Mouse (Mus musculus): ENCODE data around the gene Cd5. TPM values are rescaled to one million over a fixed set of nuclear protein-coding genes. Genes with fewer than 3 reads are reported as not detected.

The Cd5 gene
- total RNA-seq, 2 experiments from 2014 or later = 0.20 TPM; not detected in 1

DNA sequence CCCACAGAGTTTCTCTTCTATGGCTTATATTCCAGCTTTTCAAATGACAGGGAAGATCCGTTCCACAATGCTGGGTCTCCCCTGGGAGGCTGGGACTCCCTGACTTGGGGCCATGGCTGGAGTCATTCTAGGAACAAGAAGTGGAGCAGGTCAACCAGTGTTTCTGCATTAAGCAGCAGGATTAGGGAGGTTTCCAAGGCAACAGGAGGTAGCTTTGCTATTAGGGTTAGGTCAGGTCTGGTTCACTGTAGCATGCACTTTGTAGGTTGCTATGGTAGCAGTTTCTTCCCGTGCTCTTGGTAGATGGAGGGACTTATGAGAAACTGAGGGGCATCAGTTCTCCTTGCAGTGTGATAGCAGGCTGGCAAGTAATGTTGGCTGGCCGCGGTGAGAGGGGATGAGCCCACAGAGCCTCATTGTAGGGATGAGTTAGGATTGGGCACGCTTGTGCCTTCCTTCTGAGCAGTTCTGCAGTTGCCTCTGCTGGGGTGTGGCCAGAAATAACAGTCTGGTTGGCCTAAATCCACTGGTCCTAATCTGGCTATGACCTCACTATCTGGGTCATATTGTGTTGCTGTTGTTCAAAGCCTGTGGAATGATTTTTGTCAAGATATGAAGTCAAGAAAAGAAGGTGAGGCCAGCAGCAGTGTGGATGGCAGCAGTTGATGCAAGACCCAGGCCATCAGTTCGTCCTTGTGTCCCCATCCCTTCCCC is 37.6 kb downstream of the Cd5 start:
- peak in 1 of 2 experiments; percentile 41 for DNase-seq

DNA sequence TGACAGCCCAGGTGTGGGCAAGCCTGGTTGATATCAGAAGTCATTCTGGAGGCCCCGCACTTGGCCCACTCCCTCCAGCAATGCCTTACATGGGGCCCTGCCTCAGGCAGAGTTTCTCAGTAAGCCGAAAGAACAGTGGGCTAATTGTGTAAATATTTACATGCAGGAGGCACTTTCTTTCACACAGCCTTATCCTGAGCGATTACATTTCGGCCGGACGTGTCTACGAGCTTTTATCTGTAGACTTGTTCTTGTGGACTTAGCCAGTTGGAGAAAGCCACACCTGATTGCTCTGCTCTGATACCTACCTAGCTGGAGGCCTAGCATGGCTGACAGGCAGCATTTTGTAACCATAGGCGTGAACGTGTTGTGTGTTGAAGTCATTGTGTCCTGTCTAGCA is 39.0 kb downstream of the Cd5 start:
- DNase-seq = no peak

- no peak for DNase-seq
Observed at GRCm38 (mm10) chr19:10698131-10698991, 40.4 kb downstream of the Cd5 start.

- no peak for DNase-seq
Observed at GRCm38 (mm10) chr19:10695801-10696200, 43.0 kb downstream of the Cd5 start.

- no peak for DNase-seq
Observed at GRCm38 (mm10) chr19:10693926-10694682, 44.7 kb downstream of the Cd5 start.

GRCm38 (mm10) chr19:10692361-10692760 is 46.4 kb downstream of the Cd5 start:
- peak in 1 of 2 experiments; percentile 24 for DNase-seq

GRCm38 (mm10) chr19:10691660-10692059 is 47.1 kb downstream of the Cd5 start:
- DNase-seq = no peak

GRCm38 (mm10) chr19:10691121-10691520 is 47.7 kb downstream of the Cd5 start:
- no peak for DNase-seq

GRCm38 (mm10) chr19:10690336-10690735 is 48.5 kb downstream of the Cd5 start:
- DNase-seq = peak; percentile 61 to 76

DNA sequence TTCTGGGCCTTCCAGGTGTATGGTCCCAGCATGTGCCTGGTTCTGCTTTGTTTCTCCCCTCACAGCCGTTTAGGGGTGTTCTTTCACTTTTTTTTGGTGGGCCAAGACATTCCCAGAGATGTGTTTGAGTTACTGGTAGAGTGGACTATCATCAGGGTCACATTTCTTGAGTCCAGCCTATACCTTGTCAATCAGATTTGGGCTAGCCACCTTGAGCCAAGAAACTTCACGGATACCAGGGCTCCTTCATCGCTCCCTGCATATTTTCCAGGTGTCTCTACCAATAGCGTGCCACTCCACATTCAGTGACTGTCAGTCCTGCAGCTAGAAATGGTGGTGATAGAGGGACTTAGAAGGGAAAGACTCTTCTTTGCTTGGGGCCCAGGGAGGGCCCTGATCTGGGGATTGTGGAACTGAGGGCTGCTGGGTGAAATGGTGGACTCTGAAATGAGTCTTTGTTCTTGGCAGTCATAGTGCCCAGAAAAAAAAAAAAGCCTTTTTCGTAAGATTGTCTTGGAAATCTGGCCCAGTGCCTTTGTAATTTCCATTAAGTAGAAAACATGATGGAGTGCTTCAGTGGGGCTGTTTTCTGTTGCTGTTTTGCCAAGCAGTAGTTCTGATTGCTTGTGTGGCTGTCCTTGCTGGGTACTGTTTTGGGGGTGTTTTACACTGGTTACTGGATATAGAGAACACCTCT is 49.2 kb downstream of the Cd5 start:
- no peak for DNase-seq

DNA sequence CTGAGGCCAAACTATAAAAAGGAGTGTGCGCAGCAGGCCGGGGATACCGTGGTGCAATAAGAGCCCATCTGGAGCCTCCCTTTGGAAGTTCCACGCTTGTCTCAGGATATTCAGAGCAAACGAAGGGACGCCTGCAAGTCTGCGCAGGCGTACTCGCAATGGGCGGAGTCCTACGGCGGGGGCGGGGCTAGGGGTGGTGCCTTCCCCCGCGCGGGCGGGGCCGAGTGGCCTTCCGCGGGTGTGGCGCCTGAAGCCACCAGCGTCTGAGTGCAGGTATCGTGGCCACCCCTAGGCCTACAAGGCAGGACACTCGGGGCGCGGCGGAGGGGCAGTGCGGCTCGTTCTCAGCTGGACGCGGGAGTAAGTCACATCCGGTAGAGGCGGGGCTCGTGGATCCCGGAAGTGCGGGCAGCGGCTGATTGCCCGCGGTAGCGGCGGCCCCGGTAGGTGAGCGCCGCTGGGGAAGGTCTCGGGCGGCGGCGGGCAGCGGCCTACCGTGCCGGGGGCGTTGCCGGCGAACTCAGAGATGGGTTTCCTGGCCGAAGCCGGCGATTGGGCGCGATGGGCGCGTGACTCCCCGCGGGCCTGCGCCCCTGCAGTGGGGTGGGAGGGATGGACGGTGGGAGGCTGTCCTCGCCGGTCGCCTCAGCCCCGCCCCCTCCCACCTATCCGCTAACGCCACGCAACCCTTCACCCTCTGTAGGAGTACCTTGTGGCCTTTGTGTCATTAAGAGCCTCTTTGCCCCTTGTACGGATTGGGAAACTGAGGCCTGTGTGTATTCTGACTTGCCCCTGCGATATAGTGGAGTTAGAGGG is 50.1 kb downstream of the Cd5 start, which contains the start of gene Vps37c:
Gene Vps37c (plus strand): TSS at position 199 of the 816 bp plus-strand sequence.
- peak; percentile 95 to 96 for DNase-seq

GRCm38 (mm10) chr19:10685727-10686126 is 53.1 kb downstream of the Cd5 start:
- DNase-seq = no peak

- no peak for DNase-seq
Observed at GRCm38 (mm10) chr19:10685081-10685480, 53.7 kb downstream of the Cd5 start.

DNA sequence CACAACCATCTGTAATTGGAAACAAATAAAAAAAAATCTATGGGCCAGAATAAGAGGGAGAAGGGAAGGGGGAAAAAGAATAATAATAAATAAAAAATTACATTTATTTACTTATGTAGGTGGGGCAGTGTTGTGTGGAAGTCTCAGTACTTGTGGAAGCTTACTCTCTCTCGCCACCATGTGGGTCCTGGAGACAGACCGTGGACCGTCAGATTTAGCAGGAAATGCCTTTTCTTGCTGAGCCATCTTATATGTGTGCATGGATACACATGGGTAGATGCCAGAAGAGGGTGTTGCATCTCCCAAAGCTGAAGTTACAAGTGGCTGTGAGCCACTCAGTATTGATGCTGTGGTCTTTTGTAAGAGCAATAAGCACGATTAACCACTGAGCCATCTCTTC is 57.2 kb downstream of the Cd5 start:
- DNase-seq = no peak

GRCm38 (mm10) chr19:10678772-10679067 is 60.1 kb downstream of the Cd5 start:
- DNase-seq = no peak

GRCm38 (mm10) chr19:10677915-10678771 is 60.7 kb downstream of the Cd5 start, which contains the start of gene Pga5:
Gene Pga5 (minus strand): TSS chr19:10678071.
- DNase-seq = peak; percentile 86 to 87

DNA sequence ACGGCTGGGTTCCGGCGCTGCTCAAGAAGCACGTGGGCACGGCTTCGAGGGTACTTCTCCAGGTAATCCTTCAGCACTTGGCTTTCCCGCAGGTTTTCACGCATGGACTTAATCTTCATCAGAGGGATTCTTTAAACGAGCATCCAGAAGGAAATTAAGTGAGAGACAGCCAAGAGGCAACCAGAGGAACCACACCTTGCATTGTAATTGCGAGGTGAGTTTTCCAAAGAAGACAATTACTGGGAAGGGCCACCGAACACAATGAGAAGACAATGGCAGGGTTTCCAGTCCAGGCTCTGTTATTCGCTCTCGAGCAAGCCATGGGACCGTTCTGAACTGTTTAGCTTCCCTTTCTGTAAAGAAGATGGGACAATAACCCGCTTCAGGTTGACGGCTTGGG is 62.1 kb downstream of the Cd5 start:
- DNase-seq = no peak

GRCm38 (mm10) chr19:10673275-10673674 is 65.5 kb downstream of the Cd5 start:
- no peak for DNase-seq

GRCm38 (mm10) chr19:10671854-10672417 is 66.9 kb downstream of the Cd5 start:
- no peak for DNase-seq

- DNase-seq = no peak
Observed at GRCm38 (mm10) chr19:10671319-10671718, 67.5 kb downstream of the Cd5 start.
